Mouse (Mus musculus): ENCODE measurements around the gene 4931428F04Rik.
A peak's percentile ranks its signal among the peaks of the same experiment; 100 is the strongest.

4931428F04Rik gene

DNA sequence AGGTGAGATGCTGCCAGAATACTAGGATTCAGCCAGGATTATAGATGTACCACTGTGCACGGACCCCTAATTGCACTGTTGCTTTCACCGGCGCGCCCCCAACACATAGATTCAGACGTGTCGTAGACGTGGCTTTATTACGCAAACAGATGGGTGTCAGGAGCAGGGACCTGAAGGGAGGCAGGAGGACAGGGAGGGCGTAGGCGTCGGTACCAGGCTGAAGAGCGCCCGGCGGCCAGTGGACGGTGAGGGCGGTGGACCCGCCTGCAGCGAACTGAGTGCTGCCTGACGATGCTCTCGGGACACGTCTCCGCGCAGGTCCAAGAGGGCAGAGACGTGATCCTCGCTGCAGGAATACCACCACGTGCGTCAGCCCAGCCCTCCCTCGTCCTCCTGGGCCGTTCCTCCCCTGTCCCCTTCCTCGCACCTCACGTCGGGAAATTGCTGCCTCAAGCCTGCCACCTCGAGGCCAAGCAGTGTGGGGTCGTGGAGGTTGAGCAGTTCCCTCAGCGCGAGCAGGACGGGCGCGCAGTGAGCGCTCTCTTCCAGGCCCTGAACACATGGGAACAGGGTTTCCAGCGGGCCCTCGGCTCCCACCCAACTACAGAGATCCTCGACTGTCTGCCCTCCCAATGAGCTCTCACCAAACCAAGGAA lies at the start of gene 4931428F04Rik:
Gene 4931428F04Rik, minus strand, starts transcription at position 60 of the 656 bp plus-strand sequence.
- DNase-seq = peak; percentile 80

DNA sequence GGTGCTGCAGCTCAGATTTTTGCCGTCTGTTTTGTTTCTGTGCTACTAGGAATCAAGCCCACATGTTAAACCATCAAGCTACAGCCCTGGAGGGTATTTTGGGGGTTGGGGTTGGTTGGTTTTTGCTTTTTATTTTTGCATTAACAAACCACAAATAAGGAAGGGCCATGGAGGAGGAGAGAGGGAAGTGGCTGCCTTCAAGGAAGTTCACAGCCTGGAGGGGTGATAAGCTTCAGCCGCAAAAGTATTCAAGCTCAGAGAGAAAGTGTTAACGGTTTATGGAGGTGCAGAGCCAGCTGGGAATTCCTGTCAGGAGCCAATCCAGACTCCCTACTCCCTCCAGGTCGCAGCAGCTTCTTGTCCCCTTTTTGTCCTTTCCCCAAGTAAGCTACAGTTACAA lies 49.3 kb upstream of the 4931428F04Rik start:
- DNase-seq = no peak

DNA sequence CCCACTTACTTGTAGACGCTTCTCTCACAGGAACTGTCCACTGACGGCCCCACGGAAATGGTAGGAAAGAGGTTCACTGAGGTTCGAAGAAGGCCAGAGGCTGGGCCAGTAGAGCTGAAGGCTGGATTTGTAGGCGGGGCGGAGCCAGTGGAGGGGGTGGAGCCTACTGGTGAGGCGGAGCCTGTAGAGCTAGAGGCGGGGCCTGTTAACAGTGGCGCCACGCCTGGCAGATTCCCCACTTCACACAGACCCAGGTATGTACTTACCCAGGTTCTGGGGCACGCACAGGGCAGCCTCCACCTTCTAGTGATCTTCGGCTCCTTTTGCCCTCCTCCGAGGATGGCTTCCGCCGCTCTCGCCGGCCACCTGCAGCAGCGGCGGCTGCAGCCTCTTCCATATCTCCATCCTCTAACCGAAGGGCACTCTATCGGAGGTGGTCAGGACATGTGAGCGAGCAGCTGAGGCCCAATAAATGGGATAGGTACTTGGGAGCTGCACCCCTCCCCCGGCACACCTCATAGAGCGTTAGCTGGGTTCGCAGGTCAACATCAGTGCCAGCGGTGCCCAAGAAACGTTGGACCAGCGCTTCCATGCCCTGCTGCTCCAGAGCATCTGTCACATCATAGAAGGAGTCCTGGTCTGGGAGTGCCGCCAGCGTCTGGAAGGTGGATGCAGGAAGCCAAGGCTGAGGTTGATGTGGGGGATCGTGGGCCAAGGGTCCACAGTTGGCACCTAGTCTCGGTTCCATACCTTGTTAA lies 46.9 kb upstream of the 4931428F04Rik start:
- peak; percentile 58 for DNase-seq

DNA sequence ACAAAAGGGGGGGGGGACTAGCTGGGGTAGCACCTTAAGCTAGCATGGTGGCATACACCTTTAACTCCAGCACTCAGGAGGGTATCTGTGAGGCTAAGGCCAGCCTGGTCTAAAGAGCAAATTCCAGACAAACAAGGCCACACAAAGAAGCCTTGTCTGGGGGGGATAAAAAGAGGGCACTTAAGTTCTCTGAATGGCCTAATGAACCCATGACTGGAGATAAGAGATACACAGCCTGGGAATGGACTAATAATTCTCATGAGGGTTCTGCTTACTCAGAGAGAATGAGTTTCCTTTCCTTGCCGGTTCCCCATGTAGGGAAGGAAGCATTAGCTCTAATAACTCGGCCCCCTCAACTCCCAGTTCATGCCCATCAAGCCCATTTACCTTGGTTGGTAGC lies 42.9 kb upstream of the 4931428F04Rik start:
- DNase-seq = no peak

DNA sequence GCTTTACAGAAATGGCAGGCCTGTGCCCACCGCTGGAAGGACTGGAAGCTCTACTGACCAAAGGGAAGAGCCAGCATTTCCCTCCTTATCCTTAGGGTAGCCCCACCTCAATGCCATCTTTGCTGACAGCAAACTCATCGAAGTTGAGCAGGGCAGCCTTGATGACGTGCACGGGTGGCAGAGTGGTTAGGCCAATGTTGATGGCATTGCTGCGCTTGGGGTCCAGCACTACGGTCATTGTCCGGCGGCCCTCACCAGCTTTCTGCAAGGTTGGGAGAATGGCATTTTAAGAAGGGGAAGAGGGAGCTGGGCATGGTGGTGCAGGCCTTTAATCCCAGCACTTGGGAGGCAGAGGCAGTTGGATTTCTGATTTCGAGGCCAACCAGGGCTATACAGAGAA lies 42.3 kb upstream of the 4931428F04Rik start:
- no peak for DNase-seq

DNA sequence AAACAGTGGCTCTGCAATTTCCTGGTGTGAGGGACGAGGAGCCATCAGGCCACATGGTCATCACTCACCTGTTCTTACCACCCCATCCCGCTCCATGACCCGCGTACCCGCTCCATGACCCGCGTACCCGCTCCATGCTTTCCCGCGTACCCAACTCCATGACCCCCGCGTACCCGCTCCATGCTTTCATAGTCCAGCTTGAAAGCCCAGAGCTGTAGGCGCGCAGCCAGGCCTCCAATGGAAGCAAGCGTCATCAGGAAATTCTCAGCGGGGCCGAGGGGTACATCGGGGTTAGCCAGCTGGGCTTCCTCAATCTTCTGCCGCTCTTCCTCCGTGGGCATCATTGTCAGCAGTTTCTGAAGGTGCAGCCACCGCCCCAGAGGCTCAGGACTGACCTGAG lies 41.8 kb upstream of the 4931428F04Rik start:
- DNase-seq = no peak

DNA sequence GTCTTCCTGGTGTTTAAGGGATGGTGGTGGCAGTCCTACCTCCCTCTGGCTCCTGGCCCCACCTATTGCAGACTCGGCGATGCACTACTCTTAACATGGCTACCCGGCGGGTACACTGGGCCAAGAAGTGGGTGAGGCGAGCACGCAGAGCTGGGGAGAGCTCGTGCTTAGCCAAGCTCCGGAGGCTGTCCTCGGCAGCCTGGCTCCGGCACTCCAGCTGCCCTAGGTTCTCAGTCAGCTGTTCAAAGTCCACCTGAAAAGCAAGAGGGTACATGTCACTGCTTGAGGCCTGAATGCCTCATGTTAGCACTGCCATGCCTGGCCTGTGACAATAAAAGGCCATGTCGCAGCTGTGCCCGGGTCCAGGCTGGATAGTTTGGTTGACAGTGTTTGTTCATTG lies 40.7 kb upstream of the 4931428F04Rik start:
- no peak for DNase-seq

DNA sequence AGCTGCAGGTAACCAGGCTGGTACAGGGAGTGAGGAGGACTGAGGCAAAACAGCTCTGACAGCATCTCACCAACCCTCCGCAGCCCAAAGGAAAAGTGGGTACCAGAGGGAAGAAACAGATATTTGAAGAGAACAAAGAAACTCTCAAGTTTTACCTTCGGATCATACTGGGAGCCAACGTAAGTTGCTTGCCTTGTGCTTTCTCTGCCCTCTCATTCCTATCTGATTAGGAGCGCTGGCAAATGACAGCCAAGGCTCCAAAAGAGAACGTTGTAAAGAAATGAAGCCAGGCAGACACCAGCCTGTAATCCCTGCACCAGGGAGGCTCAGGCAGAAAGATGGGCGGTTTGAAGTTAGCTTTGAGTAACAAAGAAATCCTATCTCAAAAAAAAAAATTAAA lies 37.3 kb upstream of the 4931428F04Rik start:
- no peak for DNase-seq

DNA sequence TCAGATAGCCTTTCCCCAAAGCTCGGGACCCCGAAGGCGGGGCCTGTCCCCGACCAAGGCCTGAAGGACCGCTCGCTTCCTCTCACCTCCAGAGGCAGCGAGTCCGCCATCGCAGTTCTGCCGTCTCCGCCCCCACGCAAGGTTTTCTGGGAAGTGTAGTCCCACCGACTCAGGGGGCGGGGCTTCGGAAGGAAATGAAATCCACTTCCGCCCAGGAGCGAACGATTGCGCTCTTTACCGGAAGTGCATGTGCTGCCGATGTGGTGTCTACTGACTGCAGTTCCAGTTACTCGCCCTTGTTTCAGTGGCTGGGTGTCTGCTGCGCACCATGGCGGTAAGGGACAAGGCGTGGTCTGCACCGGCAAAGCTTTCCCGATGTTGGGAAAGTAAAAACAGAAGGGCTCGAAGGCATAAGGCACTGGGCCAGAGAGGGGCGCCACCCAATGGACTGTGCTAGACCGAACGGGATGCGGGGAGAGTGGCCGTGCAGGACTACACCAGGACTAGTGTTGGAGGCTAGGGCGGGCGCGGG lies 36.5 kb upstream of the 4931428F04Rik start, which contains the start of the genes Lrrc29 and Tmem208:
Gene Lrrc29, minus strand, starts transcription at position 138 of the 532 bp plus-strand sequence.
Gene Tmem208, plus strand, starts transcription at position 214 of the 532 bp plus-strand sequence.
- peak; percentile 99 for DNase-seq

DNA sequence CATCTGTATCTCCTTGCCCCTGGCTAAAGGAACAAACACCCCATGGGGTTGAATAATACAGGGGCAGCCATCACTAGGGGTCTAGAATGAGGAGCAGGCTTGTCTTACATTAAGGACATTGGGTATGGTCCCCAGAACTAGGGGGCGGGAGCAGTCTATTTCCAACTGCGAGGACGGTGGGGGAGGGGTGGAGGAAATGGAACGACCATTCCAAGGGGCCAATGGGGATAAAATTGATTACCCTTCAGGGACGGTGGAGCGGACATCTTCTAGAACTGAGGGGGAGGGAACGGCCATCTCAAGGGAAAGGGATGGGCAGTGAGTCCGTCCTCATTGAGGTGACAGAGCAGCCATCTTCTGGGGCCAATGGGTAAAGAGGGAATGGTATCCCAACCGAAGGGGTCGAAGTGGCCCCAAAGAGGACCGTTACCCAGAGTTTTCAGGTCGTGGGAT lies 36.0 kb upstream of the 4931428F04Rik start:
- DNase-seq = no peak

DNA sequence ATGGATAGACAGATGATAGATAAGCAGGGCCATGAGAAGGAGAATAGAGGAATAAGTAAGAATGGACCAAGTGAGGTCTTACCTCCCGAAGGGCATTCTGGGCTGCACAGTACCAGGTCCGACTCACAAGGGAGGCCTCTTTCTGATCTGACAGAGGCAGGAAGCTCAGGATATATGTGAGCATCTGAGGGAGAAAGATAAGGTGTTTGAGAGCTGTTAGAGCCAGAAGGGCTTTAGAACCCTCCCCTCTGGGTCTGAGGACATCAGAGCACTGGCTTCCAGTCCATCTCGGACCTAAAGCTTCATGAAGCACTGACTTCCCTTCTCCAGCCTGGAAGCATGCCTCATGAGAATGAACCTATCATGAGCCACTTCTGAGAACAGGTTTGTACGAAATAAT lies 33.5 kb upstream of the 4931428F04Rik start:
- DNase-seq = no peak

DNA sequence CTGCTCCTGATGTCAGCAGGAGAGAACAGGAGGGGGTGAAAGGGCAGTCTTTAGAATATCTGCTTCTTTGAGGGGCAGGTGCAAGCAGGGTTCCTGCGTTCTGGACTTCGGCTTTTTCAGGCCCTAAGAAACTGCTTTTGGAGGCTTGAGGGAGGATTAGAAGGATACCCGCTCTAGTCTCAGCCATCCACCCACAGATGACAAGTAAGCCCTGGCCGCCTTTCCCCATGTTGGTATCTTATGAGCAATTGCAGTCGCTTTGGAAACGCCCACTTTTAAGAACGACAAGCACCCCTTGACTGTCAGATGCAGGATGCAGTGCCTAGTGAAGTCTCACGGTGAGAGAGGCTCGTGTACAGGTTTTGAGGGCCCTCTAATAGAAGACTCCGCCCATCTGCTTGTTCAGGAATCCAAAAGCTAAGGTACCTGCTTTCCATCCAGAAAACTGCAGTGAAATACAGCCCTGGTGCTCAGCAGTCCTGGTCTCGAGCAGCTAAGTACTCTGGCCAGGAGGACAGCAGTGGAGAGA lies 29.1 kb upstream of the 4931428F04Rik start:
- peak; percentile 58 for DNase-seq

DNA sequence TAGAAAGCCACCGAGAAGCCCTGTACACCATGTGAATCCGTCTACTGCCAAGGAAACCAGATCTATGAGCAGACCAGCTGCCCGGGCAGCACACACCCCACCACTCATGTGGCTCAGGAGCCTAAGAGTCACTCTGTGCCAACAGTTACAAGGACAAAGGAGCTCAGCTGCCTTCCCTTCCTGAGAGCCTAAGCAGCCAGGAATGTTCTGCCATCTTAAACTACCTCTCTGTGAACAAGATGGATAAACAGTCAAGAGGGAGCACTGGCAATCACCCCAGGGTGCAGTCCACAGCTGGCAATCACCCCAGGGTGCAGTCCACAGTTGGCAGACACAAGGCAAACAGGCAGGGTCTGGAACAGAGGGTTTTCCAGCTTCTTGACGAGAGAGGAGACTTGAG lies 28.3 kb upstream of the 4931428F04Rik start:
- DNase-seq = peak; percentile 70

DNA sequence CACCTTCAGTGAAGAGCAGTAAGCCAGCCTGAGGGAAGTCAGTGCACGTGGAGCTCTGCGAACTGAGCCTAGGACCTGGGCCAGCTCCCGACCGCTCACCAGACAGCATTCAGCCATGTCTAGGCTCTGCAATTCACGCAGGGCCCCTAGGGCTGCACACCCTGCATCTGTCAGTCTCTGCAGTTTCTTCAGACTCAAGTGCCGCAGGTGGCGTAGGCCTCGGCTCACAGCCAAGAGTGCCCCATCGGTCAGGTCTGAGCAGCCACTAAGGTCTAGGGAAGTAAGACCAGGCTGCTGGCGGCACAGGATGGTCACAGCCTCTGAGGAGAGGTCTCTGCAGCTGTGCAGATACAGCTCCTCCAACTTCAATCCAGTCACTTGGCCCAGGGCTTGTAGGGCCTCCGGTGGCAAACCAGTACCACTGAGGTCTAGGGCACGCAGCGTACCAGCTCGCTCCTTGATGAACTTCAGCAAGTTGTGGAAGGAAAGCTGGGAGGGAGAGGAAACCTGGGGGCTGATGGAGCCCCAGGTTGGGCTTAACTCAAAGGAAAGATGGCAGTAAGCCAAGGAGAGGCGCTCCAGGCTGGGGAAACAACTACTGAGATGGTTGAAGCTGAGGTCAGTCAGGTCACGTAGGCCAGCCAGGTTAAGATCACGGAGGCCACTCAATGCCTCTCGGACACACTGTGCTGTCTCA lies 25.6 kb upstream of the 4931428F04Rik start:
- no peak for DNase-seq

DNA sequence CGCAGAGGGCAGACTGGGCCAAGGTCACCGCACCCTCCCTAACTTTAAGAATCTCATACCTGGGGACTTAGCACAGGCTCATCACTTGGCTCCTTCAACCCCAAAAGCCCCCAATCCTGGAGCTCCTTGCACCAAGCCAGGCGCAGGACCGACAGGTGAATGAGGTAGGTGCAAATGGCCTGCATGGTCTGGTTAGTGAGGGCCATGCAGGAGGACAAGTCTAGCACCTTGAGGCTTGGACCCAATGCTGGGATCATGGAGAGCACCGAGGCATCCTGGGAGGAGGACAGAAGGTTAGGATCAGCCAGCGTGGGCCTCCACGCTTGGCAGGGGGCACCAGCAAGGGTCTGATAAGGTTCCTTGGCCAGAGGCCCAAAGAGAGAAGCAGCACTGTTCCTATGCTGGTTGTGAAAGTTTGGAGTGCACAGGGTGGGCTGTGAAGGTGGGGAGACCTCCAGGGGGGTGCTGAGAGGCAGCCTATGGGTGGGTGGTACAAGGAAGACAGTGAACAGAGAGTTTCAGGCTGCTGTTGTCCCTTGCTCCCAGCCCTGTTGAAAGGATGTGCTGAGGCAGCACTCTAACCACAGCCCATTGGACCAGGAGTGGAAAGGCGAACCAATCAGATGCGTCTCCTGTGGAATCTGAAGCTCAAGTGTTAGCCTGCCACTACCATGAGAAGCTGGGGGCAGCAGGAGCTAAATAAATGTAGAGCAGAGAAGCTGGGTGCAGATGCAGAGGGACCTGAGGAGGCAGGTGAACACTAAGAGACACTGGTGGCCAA lies 24.1 kb upstream of the 4931428F04Rik start:
- no peak for DNase-seq

DNA sequence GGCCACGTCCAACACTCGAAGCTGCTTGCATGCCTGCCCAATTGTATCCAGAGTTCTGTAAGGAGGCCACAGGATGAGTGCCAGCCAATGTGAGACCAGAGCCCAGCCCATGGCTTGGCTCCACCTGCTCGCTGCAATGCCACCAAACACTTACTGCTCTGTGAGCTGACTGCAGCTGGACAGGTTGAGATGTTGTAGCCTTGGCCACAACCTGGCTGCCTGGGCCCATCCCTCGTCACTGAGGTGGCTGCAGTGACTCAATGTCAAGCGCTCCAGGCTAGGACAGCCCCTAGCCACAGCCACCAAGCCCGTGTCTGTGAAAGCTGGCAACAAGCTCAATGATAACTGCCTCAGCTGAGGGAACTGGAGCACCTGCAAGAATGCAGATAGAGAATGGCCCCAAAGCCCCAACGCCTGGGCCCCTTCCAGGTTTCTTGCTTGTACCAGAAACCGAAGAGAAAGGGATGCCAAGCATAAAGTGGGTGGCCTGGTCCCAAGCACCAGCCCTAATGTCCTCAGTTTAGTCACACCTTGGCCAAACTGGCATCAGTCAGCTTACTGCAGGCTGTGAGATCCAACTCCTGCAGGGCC lies 23.3 kb upstream of the 4931428F04Rik start:
- no peak for DNase-seq

DNA sequence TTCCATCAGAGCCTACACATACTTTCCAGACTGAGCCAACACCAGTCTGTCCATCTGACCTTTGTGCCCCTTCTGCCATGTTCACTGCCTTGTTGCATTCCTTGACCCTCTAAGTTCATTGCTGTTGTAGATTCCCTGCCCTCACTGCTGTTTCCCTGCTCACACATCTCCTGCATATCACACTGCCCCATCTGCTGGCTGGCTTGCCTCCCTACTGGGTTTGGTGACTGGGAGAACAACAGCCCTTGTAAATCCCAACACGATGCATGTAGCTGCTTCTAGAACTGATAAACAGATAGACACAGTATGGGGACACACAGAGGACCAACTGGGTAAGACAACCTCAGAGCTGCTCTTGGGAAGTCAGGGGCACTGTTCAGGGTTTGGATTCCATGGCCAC lies 22.1 kb upstream of the 4931428F04Rik start:
- no peak for DNase-seq

DNA sequence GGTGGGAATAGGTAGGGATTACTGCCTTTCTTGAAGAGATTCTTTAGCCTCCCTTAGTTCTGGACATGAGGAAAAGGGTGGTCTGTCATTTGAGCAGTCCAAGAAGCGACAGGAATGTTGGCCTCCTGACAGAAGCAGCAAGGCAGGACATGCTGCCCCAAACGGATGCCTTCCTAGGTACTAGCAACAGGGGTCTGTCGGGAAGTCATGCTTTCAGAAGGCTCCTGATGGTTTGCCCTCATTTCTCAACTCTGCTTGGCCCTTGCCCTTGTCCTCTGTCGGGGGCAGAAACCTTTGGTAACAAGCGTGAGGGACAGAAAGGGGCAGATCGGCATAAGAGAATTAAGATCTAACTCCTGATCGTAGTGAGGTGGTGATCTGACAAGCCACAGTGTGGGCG lies 20.5 kb upstream of the 4931428F04Rik start:
- DNase-seq = no peak

DNA sequence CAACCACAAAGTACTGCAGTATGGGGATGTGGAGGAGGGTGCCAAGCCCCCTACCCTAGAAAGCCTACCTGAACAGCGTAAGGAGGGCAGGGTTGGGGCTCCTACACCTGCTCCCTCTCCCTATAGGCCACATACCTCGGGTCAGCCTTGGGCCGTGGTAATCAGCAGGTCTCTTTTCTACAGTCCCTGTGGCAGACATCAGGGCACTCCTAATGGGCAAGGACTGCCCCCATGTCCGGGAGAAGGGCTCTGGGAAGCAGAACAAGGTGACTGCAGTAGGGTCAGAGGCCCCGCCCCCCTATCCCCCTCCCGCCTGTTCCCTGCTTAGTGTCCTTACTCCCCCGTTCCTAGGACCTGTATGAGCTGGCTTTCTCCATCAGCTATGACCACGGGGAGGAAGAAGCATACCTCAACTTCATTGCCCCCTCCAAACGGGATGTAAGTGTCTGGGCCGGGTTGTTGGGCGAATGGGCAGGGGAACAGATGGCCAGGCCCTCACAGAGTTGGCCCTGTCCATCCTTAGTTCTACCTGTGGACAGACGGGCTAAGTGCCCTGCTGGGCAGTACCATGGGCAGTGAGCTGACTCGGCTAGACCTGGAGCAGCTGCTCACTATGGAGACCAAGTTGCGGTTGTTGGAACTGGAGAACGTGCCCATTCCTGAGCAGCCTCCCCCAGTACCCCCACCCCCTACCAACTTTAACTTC lies 19.6 kb upstream of the 4931428F04Rik start:
- no peak for DNase-seq

DNA sequence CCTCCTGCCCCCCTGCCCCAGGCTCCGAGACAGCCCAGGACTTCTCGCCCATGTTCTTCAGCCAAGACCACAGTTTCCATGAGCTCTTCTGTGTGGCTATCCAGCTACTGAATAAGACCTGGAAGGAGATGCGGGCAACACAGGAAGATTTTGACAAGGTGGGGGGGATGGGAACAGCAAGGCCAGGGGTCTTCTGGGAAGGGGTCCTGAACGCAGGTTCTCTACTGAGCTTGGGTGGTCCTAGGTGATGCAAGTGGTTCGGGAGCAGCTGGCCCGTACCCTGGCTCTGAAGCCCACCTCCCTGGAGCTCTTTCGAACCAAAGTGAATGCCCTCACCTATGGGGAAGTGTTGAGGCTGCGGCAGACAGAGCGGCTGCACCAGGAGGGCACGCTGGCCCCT lies 18.8 kb upstream of the 4931428F04Rik start:
- DNase-seq = no peak

DNA sequence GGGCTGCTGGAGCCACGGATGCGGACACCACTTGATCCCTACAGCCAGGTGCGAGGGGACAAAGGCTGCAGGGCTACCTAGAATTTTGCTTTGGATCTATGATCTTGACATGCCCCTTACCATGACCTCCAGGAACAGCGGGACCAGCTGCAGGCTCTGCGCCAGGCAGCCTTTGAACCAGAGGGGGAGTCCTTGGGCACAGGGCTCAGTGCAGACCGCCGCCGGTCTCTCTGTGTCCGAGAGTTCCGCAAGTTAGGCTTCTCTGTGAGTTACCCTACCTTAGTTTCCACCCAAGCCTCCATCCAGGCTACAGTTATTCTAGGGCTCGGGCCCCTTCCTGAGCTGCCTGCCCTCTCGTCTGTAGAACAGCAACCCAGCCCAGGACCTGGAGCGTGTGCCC lies 18.0 kb upstream of the 4931428F04Rik start:
- DNase-seq = no peak

Measured in lung, postnatal 10 days (tissue).